Mouse (Mus musculus): ENCODE data around the gene Nfe2l2. TPM values are rescaled to one million over a fixed set of nuclear protein-coding genes. Genes with fewer than 3 reads are reported as not detected.

Gene Nfe2l2
- total RNA-seq, 4 experiments from 2014 or later: 14.1 to 29.2 (median 20.6) TPM

Small RNAs within 50 kb of the gene (microRNA-seq; reads per million reads assigned to microRNA genes)
- gene Gm24574: 0 to 0.32 reads per million in 2 experiments

Other genes starting within 250 kb of the Nfe2l2 start
- 100 to 1,000 TPM; 271 to 283 (median 276) TPM for gene Hnrnpa3, start 45.4 kb downstream of the Nfe2l2 start, total RNA-seq (2022)
- gene Agps, start 127.5 kb upstream of the Nfe2l2 start, total RNA-seq (2022): 10 to 100 TPM; 35.6 to 42.7 (median 37.3) TPM
- gene Ttc30b, start 233.9 kb upstream of the Nfe2l2 start, total RNA-seq (2022): 10 to 100 TPM; 12.5 to 14.6 (median 13.5) TPM